Mouse (Mus musculus) ZHBTc4 (cell line): Measurements from ENCODE around the gene Slc10a1.

ENCODE experiments used
- DNase-seq: peaks from one replicate; pipeline ENCODE4 v3.0.0-alpha.2; 2011; ENCODE audit warnings: low read depth, low spot score

Slc10a1 gene

GRCm38 (mm10) chr12:80928881-80929280 is 39.6 kb downstream of the Slc10a1 start:
- DNase-seq = no peak

GRCm38 (mm10) chr12:80927518-80927917 is 41.0 kb downstream of the Slc10a1 start:
- no peak for DNase-seq

- DNase-seq = no peak
Measured at GRCm38 (mm10) chr12:80926550-80926949, 42.0 kb downstream of the Slc10a1 start.

- DNase-seq = no peak
Measured at GRCm38 (mm10) chr12:80925919-80926318, 42.6 kb downstream of the Slc10a1 start.

GRCm38 (mm10) chr12:80924205-80924604 is 44.3 kb downstream of the Slc10a1 start:
- DNase-seq = peak; percentile 53

- DNase-seq = no peak
Measured at GRCm38 (mm10) chr12:80923602-80924001, 44.9 kb downstream of the Slc10a1 start.

GRCm38 (mm10) chr12:80922869-80923268 is 45.6 kb downstream of the Slc10a1 start:
- DNase-seq = peak; percentile 86

GRCm38 (mm10) chr12:80921301-80921700 is 47.2 kb downstream of the Slc10a1 start:
- DNase-seq = peak; percentile 82

GRCm38 (mm10) chr12:80917764-80918163 is 50.7 kb downstream of the Slc10a1 start:
- DNase-seq = peak; percentile 77

- DNase-seq = no peak
Measured at GRCm38 (mm10) chr12:80909631-80910030, 58.9 kb downstream of the Slc10a1 start.
